Mouse (Mus musculus): ENCODE measurements around the gene Paqr5.

- TF ChIP-seq CTCF (conservative IDR thresholded peaks at IDR 0.05; ENCODE audit: low read length) (no peak), POU5F1 (IDR thresholded peaks at IDR 0.05; ENCODE audit: borderline replicate concordance, low read length) (no peak)
Measured at GRCm38 (mm10) chr9:61982940-61983620, 43.6 kb downstream of the Paqr5 start.
